Mouse (Mus musculus) CD4-positive helper T cell, adult 2 months (primary cell): ENCODE measurements at regions not wholly inside any gene's neighbourhood (a gene's known extent, or its start where the extent isn't known, plus 50 kb on each side); places are given as distances from the start of the nearest gene placed in this dataset.
"Not testable (repeated sequence)": the region's sequence is repeated elsewhere in the genome, so short reads cannot be mapped to it uniquely, and the experiment has no call there.

Experiments used
- DNase-seq: peaks from one replicate; pipeline ENCODE4 v3.0.0-alpha.2; 2012; ENCODE audit warnings: low read depth, missing footprints, low spot score

DNA sequence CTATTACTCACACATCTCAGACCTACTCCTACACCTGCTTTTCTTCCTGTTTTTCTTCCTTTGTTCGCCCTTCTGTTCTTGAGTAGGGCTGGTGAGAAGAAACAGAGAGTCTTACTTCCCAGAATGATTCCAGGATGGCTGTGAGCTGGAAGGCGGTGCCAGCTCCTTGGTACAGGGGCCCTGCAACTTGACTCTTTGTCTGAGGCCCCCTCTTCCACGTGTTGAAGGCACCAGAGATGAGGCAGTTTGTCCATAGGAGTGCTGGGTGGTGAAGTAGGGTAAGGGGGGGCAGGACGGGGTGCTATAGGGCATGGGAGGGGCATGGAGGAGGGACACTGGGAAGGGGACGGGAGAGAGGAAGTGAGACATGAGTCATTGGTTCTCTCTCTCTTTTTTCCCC lies 60.8 kb downstream of the Dmrta2 start:
- DNase-seq: no peak

DNA sequence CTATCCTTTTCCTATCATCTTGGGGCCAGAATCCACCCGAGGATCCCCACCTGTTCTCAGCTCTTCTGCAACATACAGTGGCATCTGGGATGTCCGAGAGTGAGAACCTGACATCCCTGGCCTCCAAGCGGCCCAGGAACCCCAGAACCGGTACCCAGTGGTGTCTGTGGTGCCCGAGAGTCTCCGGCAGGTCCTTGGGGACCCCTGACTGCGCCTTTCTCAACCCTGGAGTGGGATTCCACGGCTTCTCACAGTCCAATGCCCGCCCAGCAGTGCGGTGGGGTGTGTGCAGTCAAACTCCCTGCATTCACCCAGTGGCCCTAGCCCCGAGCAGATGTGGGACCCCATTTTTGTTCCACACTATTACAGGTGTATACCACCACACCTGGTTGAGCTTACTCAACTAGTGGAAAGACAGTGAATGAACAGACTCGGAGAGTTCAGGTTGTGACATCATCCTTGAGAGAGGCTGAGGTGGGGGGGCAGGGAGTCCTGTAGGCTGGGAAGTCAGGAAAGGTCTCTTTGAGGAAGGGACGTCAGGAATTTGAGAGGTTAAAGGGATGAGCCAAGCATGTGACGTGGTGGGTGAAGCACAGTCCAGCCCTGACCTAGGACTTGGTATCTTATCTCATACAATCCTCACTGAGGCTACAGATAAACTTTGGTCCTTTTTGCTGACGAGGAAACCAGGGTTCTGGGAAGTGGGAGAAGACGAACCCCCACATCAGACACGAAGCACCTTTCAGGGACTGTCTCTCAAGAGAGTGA lies 67.2 kb downstream of the Dmrta2 start:
- no peak for DNase-seq

DNA sequence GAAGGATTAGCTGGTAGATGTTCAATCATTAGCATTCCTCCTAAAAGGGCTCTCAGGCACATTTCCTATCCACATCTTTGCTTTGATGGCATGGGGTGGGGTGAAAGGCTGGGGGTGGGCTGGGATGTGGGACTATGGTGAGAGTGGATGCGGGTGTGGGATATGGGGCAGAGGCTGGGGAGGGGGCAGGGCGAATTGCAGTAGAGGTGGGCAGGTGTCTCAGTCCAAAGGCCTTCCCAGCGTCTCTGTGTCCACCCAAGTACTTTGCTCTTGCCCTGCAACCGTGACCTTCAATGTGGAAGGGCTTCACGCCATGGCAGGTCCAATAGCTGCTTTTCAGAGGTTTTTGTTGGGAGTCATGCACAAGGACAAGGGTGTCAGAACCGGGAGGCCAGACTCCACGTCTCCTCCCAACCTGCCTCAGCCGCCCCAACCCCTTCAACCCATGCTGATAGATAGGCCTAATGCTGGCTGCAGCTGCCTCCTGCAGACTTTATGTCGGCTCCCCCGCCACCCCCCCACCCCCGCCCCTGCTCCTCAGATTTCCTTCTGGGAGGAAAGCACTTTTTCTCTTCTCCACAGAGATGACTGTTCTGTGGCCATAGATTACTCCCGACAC lies 67.9 kb downstream of the Dmrta2 start:
- DNase-seq: no peak

GRCm38 (mm10) chr4:110046270-110046651 lies 68.4 kb downstream of the Dmrta2 start:
- DNase-seq: no peak

DNA sequence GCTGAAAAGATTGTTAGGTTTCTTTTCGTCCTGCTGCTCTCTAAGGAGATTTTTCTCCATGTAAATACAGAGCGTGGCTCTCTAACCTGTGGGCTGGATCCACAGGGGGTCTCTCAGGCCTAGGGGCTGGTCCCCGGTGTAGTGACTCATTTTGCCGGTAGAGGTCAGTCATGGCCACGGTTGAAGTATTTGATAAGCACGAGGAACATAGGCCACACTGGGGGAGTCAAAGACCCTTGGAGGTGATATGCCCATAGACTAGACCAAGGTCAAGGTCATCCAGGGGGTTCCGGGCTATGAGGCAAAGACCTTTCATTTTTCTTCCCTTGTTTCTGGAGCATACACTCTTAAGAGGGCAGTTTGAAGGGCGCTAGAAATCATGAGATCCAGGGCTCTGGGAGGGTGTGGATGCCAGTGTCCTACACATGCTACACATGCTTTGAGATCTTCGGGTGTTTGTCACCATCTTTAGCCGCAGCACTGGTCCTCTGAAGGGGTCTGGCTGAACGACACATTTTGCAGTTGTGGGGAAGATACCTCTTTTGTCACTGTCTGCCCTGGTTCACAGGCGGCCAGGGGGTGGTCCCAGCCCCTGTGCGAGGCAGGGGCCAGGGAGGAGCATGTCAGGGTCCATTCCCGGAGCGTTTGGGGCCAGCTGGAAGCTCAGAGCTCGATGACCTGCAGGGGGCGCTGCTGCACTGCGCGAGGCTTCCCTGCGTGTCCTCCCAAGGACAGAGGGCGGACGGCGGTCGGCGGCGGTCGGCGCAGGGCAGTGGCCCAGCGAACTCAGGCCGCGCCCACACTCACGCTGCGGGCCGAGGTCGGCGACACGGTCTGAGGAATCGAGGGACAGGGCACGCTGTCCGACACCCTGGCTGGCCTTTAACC lies 72.8 kb downstream of the Dmrta2 start:
- DNase-seq: peak; percentile 29

DNA sequence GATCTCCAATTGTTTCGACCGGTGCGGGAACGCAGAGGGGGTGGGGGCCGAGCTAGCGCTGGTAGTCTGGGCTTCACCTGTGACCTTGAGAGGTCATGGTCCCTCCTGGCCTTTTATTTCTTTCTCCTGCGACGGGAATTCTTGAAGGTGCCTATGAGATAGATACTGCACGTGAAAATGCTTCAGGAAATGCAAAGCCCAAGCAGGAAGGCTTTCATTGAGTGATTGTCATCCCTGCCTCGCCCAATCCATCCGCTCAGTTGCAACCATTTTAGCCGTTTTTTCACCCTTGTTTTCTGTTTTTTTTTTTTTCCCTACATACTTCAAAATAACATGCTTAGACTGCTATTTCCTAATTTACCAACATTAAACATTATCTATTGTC lies 73.4 kb downstream of the Dmrta2 start:
- DNase-seq: no peak

DNA sequence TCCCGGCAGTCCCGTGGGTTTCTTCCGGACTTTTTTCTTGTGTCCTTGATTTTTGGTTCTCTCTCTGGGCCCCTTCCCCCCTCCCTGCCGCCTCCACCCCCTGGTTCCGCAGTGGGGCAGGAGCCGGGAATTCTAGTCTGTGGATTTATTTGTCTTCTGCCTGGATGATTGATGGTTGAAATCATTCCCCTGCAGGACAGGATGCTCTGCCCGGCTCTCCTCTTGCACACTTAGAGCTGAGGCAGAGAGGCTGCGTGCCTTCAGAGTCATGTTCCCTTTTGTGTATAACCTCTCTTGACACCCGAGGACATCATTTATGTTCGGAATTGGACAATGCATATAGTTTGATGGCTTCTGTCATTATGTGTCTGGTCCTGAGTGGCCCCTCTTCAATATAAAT lies 74.0 kb downstream of the Dmrta2 start:
- DNase-seq: no peak

DNA sequence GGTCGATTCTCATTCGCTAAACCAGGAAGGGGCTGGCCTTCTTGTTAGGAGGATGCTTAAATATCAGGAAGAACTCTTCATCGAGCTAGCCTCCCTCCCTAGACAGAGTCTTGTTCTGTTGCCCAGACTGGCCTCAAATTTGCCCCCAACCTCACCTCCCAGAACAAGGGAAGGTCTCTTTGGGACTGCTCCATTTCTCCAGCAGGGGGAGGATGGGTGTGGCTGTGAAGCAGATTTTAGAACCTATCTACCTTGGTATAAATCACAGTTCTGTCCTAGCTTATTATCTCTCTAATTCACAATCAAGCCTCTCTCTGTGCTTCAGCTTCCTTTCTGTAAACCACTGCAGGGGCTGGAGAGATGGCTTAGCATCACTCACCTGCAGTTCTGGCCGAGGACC lies 75.1 kb downstream of the Dmrta2 start:
- no peak for DNase-seq

DNA sequence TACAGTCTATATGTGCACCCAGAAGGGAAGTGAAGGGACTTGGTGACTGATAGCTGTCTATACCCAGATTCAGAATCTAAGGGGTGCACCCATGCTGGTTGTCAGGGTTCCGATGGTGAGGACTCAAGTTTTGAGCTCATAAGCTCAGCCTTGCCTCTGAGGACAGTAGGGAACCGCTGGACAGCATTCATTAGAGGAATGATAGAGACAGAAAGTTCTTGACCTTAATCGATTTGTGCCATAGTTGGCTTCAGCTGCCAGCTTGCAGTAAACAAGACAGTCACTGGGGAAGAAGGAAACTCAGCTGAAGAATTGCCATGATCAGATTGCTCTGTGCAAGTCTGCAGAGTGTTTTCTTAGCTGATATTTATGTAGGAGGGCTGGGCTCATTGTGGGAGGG lies 96.0 kb downstream of the Dmrta2 start:
- DNase-seq: no peak

GRCm38 (mm10) chr4:110083371-110083770 lies 105.5 kb downstream of the Dmrta2 start:
- no peak for DNase-seq

- DNase-seq: no peak
Measured at GRCm38 (mm10) chr4:110087570-110088247, 109.9 kb downstream of the Dmrta2 start.

- DNase-seq: no peak
Measured at GRCm38 (mm10) chr4:110093040-110093820, 115.4 kb downstream of the Dmrta2 start.

DNA sequence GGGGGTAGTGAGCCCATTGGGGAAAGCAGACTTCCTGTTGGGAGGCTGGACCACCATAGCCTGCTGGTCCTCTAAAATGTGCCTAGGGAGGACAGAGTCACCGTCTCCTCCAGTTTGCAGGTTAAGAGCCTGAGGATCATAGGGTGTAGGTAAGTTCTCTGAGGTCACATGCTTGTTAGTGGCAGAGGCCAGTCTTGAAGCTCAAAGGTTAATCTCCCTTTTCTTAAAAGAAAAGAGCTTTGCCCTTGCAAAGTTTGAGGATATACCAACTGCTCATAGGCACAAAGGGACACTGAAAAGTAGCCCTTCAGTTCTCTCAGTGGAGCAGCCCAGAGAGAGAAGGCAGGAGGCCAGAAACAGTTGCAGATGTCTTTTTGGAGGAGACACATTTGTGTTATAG lies 116.7 kb downstream of the Dmrta2 start:
- DNase-seq: no peak

DNA sequence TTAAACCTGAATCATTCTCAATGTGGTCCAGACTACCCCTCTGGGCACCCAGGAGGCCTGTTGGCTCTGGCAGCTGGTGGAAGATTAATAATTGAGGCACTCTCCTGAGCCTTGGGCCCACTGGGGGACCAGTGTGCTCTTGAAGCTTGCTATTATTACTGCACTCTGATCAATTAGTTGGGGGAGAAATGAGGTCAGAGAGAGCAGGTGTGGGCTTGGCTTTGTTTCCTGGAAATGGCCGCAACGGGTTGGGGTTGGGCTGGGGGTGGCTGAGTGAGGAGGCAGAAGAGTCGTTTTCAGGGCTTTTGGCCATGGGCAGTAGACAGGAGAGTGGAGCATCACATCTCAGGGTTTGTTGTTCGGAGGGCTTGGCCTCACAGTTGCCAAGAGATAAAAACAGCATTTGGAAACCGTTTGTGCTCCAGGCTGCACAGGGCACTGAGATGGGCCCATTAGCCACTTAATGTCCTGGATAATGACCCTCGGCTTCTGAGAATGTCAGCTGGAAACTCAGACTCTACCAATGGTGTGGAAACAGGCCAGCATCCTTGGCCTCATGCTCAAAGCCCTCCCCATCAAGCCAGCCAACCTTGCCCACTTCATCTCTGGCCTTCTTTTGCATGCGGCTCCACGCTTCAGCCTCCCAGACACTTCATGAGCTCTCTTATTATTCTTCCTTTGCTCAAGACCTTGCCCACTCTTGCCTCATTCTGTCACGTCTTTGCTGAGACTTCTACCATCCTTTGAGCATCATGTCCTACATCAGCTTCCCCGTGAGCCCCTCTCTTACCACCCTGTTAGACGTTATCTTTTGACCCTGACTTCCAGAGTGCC lies 118.1 kb downstream of the Dmrta2 start:
- DNase-seq: no peak

- not testable (repeated sequence) for DNase-seq
Measured at GRCm38 (mm10) chr4:110104119-110104518, 126.3 kb downstream of the Dmrta2 start.

GRCm38 (mm10) chr4:110106620-110107243 lies 128.9 kb downstream of the Dmrta2 start:
- no peak for DNase-seq

DNA sequence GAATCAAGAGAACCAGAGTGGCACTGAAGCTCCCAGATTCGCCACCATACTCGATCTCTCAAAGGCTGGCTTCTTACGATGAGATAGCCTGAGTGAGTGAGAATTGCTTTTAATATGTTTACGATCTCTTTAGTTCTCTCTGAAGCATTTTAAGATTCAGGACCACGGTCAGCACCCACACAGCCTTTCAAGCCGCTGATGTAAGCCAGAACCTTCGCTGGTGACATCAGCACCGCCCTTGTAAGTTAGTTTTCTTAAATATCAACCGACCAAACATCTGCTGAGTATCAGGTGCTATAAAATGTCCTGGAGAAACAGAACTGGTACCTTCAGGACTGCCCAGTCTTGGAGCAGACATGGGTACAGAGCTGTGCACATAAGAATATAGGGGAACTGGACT lies 141.6 kb downstream of the Dmrta2 start:
- DNase-seq: no peak

GRCm38 (mm10) chr4:110119874-110120273 lies 142.0 kb downstream of the Dmrta2 start:
- DNase-seq: no peak

DNA sequence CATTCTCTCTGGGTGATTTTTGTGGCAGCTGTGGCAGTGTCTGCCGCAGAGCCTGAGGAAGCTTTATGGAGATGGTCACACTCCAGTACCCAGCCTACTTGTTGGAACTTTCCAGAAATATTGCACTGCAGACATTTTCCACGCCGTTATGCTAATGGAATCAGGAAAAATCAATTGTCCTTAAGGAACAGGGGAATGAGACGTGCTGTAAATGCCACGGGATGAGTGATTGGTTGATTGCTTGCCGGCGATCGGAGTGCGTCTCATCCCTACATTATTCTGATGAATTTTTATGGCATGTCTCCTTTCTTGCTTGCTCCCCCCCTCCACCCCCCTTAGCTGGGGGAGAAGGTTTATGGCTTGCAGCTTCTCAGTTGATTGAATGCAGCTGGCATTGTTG lies 142.9 kb downstream of the Dmrta2 start:
- no peak for DNase-seq

- no peak for DNase-seq
Measured at GRCm38 (mm10) chr4:110121447-110121846, 143.6 kb downstream of the Dmrta2 start.
